8 mouse cellular contexts compared by ENCODE assay signal in genomic region chr12:5120249-5120648, GRCm38 (mm10).
DNase-seq lines count a peak whose midpoint lies in the region; ATAC-seq and TF ChIP-seq lines count a peak whose summit lies in the region.

No protein-coding gene starts in this region.

- no peak overlapping the region for H3K27ac ChIP-seq in lung, embryonic 14.5 days (ENCODE audit: low read depth)
- 0 out of 2 replicates have a peak overlapping the region, but pooled peaks have one; percentile 4 for H3K27ac ChIP-seq in intestine, embryonic 16.5 days (ENCODE audit: low read length)
- H3K27ac ChIP-seq in neural tube, embryonic 15.5 days (replicated peaks): peak overlapping the region; percentile 67

- DNase-seq in cerebellum, adult 11-12 months: peak; percentile 57
- DNase-seq in cerebellum, postnatal 25 days: no peak
- DNase-seq in lung, embryonic 14.5 days: no peak
- DNase-seq in lung, postnatal 10 days: no peak
- DNase-seq in layer of hippocampus, postnatal 25 days (ENCODE audit: extremely low spot score in 1 of 2, low spot score in 1 of 2): no peak
- DNase-seq in adrenal gland, adult (ENCODE audit: inconsistent age in 2 of 2, low spot score in 1 of 2): no peak

- H3K27me3 ChIP-seq in lung, embryonic 14.5 days (ENCODE audit: insufficient read depth, low read length): no peaks in the 10 kb centered on the region
- H3K27me3 ChIP-seq in intestine, embryonic 16.5 days (replicated peaks; ENCODE audit: control insufficient read depth, insufficient read depth, low read length): no peaks in the 10 kb centered on the region
- H3K27me3 ChIP-seq in neural tube, embryonic 15.5 days (replicated peaks): no peaks in the 10 kb centered on the region

- H3K9ac ChIP-seq in lung, embryonic 14.5 days: no peak overlapping the region
- H3K9ac ChIP-seq in intestine, embryonic 16.5 days (ENCODE audit: low read depth, low read length): no peak overlapping the region
- 0 out of 2 replicates have a peak overlapping the region, but pooled peaks have one; percentile 18 for H3K9ac ChIP-seq in neural tube, embryonic 15.5 days (replicated peaks)

- no peaks in the 10 kb centered on the region for H3K9me3 ChIP-seq in lung, embryonic 14.5 days (ENCODE audit: low read depth, low read length)
- no peaks in the 10 kb centered on the region for H3K9me3 ChIP-seq in intestine, embryonic 16.5 days (ENCODE audit: control insufficient read depth, low read length)
- no peaks in the 10 kb centered on the region for H3K9me3 ChIP-seq in neural tube, embryonic 15.5 days (replicated peaks)

- no peak for TF ChIP-seq CTCF in lung, embryonic 14.5 days (IDR thresholded peaks at IDR 0.05; ENCODE audit: low read depth)

- no peak overlapping the region for H3K4me3 ChIP-seq in lung, embryonic 14.5 days (ENCODE audit: low read depth, low read length)
- peak overlapping the region; percentile 33; the same call in 1 of the 2 replicates for H3K4me3 ChIP-seq in intestine, embryonic 16.5 days (ENCODE audit: low read length)
- H3K4me3 ChIP-seq in neural tube, embryonic 15.5 days (replicated peaks): 0 out of 2 replicates have a peak overlapping the region, but pooled peaks have one; percentile 34

- peak overlapping the region; percentile 45 for H3K4me2 ChIP-seq in lung, embryonic 14.5 days
- H3K4me2 ChIP-seq in intestine, embryonic 16.5 days (ENCODE audit: low read depth, low read length): peak overlapping the region; percentile 54
- H3K4me2 ChIP-seq in neural tube, embryonic 15.5 days: peak overlapping the region; percentile 58

- peaks cover 3% of the 10 kb centered on the region; the same call in 1 of the 2 replicates for H3K4me1 ChIP-seq in lung, embryonic 14.5 days (ENCODE audit: insufficient read depth)
- peaks cover 8% of the 10 kb centered on the region for H3K4me1 ChIP-seq in intestine, embryonic 16.5 days (ENCODE audit: control insufficient read depth, insufficient read depth, low read length)
- H3K4me1 ChIP-seq in neural tube, embryonic 15.5 days: peaks cover 36% of the 10 kb centered on the region

- WGBS in lung, embryonic 14.5 days: 44% methylated on average over 6 of the region's 6 CpGs
- WGBS in intestine, embryonic 16.5 days: 49% methylated on average over 6 of the region's 6 CpGs
- WGBS in neural tube, embryonic 15.5 days: 55% methylated on average over 6 of the region's 6 CpGs

- peak; percentile 19; the same call in 1 of the 2 replicates for ATAC-seq in lung, embryonic 14.5 days (ENCODE audit: insufficient read depth)
- peak; percentile 13 for ATAC-seq in intestine, embryonic 16.5 days
- ATAC-seq in neural tube, embryonic 15.5 days (ENCODE audit: low FRiP score): 0 out of 2 replicates have a peak, but pooled peaks have one; percentile 5

- H3K36me3 ChIP-seq in lung, embryonic 14.5 days (ENCODE audit: insufficient read depth): no peaks in the 10 kb centered on the region
- H3K36me3 ChIP-seq in intestine, embryonic 16.5 days (ENCODE audit: control insufficient read depth, insufficient read depth, low read length): no peaks in the 10 kb centered on the region
- H3K36me3 ChIP-seq in neural tube, embryonic 15.5 days: peaks cover 4% of the 10 kb centered on the region; the same call in 1 of the 2 replicates
